Mouse (Mus musculus) midbrain, embryonic 11.5 days (tissue): ENCODE measurements around the gene Ccnd3. TPM values are rescaled to one million over a fixed set of nuclear protein-coding genes. Genes with fewer than 3 reads are reported as not detected.

Experiments used
- ATAC-seq: fragments of 200-750 bp; cut with Nextera tagmentation; 2 replicates; pipeline ENCODE4 v1.8.0; 2017; ENCODE audit warnings: moderate TSS enrichment, moderate library complexity; ENCODE audit not compliant: low FRiP score
- DNase-seq: peaks from one replicate; pipeline ENCODE4 v3.0.0; 2015; ENCODE audit warnings: low spot score; ENCODE audit errors: missing footprints
- H3K27ac ChIP-seq: fragments of 300-500 bp; sonication (generic); 2 replicates; pipeline ENCODE4 v1.5.1; 2014; ENCODE audit warnings: low read depth, low read length
- H3K27me3 ChIP-seq: fragments of 300-500 bp; sonication (generic); 2 replicates; pipeline ENCODE4 v1.6.1; 2014; ENCODE audit warnings: mild to moderate bottlenecking, low read length, moderate library complexity, mixed read lengths; ENCODE audit not compliant: control insufficient read depth, insufficient read depth
- H3K36me3 ChIP-seq: fragments of 300-500 bp; sonication (generic); 2 replicates; pipeline ENCODE4 v1.6.1; 2014; ENCODE audit warnings: mild to moderate bottlenecking, low read length, moderate library complexity, mixed read lengths; ENCODE audit not compliant: control insufficient read depth, insufficient read depth
- H3K4me1 ChIP-seq: fragments of 300-500 bp; sonication (generic); 2 replicates; pipeline ENCODE4 v1.6.1; 2014; ENCODE audit warnings: low read length; ENCODE audit not compliant: control insufficient read depth, insufficient read depth
- H3K4me2 ChIP-seq: fragments of 300-500 bp; sonication (generic); 2 replicates; pipeline ENCODE4 v1.6.1; 2014; ENCODE audit warnings: mild to moderate bottlenecking, moderate library complexity
- H3K4me3 ChIP-seq: fragments of 300-500 bp; sonication (generic); 2 replicates; pipeline ENCODE4 v1.5.1; 2014; ENCODE audit warnings: low read depth, low read length
- H3K9ac ChIP-seq: fragments of 300-500 bp; sonication (generic); 2 replicates; pipeline ENCODE4 v1.6.1; 2014; ENCODE audit warnings: low read length
- H3K9me3 ChIP-seq: fragments of 300-500 bp; sonication (generic); 2 replicates; pipeline ENCODE4 v1.6.1; 2016; ENCODE audit warnings: low read length; ENCODE audit not compliant: control insufficient read depth
- WGBS: fragments of 180-500 bp; shearing (Covaris S2); extraction: QIAGEN DNeasy Blood & Tissue Kit; methylation state at CpG from one replicate; pipeline ENCODE4 v1.1.7; 2014; 5-methylcytosine and 5-hydroxymethylcytosine counted together
- polyA plus RNA-seq: library from polyadenylated mRNA; unstranded; fragments of >200 nt; fragmentation: Nextera tagmentation; extraction: Ambion mirVana; gene quantifications from 2 replicates; pipeline ENCODE4 v1.2.1, GENCODE M21; 2014

The Ccnd3 gene
- polyA plus RNA-seq, 1 experiment from 2014 or later, result 194 TPM

GRCm38 (mm10) chr17:47474250-47474649, 30.6 kb upstream of the Ccnd3 start:
- Histone ChIP-seq H3K4me3 (no peak overlapping the region), H3K9ac (no peak overlapping the region), H3K36me3 (no peaks in the 10 kb centered on the region), H3K27ac (no peak overlapping the region), H3K9me3 (no peaks in the 10 kb centered on the region), H3K27me3 (peaks cover 1% of the 10 kb centered on the region; the same call in 1 of the 2 replicates), H3K4me2 (no peak overlapping the region), H3K4me1 (no peaks in the 10 kb centered on the region)
- 78% methylated on average over 4 of the region's 4 CpGs for WGBS
- ATAC-seq (no peak), DNase-seq (no peak)

- no peak overlapping the region for H3K9ac ChIP-seq
- WGBS, result 86% methylated on average over 4 of the region's 4 CpGs
These were observed 29.7 kb upstream of the Ccnd3 start for GRCm38 (mm10) chr17:47475181-47475580.

GRCm38 (mm10) chr17:47475714-47476113, 29.1 kb upstream of the Ccnd3 start:
- Histone ChIP-seq H3K9me3 (no peaks in the 10 kb centered on the region), H3K4me1 (no peaks in the 10 kb centered on the region), H3K27me3 (no peaks in the 10 kb centered on the region), H3K4me2 (no peak overlapping the region), H3K4me3 (no peak overlapping the region), H3K9ac (no peak overlapping the region), H3K27ac (no peak overlapping the region), H3K36me3 (no peaks in the 10 kb centered on the region)
- no peak for ATAC-seq
- 61% methylated on average over 3 of the region's 3 CpGs for WGBS
- DNase-seq, result no peak

More at GRCm38 (mm10) chr17:47475181-47475580, 29.7 kb upstream of the Ccnd3 start:
- H3K27me3 ChIP-seq, result no peaks in the 10 kb centered on the region
- ATAC-seq, result no peak
- no peak for DNase-seq
- H3K4me1 ChIP-seq, result no peaks in the 10 kb centered on the region
- H3K27ac ChIP-seq, result no peak overlapping the region
- H3K36me3 ChIP-seq, result no peaks in the 10 kb centered on the region
- H3K4me3 ChIP-seq, result no peak overlapping the region
- no peak overlapping the region for H3K4me2 ChIP-seq
- H3K9me3 ChIP-seq, result no peaks in the 10 kb centered on the region

- H3K4me1 ChIP-seq, result peaks cover 3% of the 10 kb centered on the region; the same call in 1 of the 2 replicates
- H3K27ac ChIP-seq, result no peak overlapping the region
- no peak overlapping the region for H3K9ac ChIP-seq
- WGBS, result 82% methylated on average over 3 of the region's 3 CpGs
- no peak for ATAC-seq
- DNase-seq, result no peak
- no peaks in the 10 kb centered on the region for H3K27me3 ChIP-seq
- no peak overlapping the region for H3K4me3 ChIP-seq
- no peaks in the 10 kb centered on the region for H3K36me3 ChIP-seq
- no peak overlapping the region for H3K4me2 ChIP-seq
- no peaks in the 10 kb centered on the region for H3K9me3 ChIP-seq
These were observed 25.0 kb upstream of the Ccnd3 start for GRCm38 (mm10) chr17:47479887-47480286.

GRCm38 (mm10) chr17:47482401-47482800, 22.4 kb upstream of the Ccnd3 start:
- no peak overlapping the region for H3K4me3 ChIP-seq
- no peaks in the 10 kb centered on the region for H3K9me3 ChIP-seq
- peaks cover 3% of the 10 kb centered on the region; the same call in 1 of the 2 replicates for H3K4me1 ChIP-seq
- no peak for ATAC-seq
- H3K9ac ChIP-seq, result no peak overlapping the region
- peak; percentile 91 for DNase-seq
- H3K4me2 ChIP-seq, result no peak overlapping the region
- WGBS, result 32% methylated on average over 2 of the region's 2 CpGs
- H3K27me3 ChIP-seq, result no peaks in the 10 kb centered on the region
- no peak overlapping the region for H3K27ac ChIP-seq
- H3K36me3 ChIP-seq, result no peaks in the 10 kb centered on the region

GRCm38 (mm10) chr17:47484241-47484921, 20.5 kb upstream of the Ccnd3 start:
- ATAC-seq, result peak; percentile 54
- Histone ChIP-seq H3K4me1 (peaks cover 3% of the 10 kb centered on the region; the same call in 1 of the 2 replicates), H3K36me3 (no peaks in the 10 kb centered on the region), H3K4me3 (no peak overlapping the region), H3K27me3 (no peaks in the 10 kb centered on the region), H3K27ac (no peak overlapping the region), H3K9ac (no peak overlapping the region), H3K9me3 (no peaks in the 10 kb centered on the region), H3K4me2 (no peak overlapping the region)
- WGBS, result 12% methylated on average over 1 of the region's 1 CpGs
- DNase-seq, result peak; percentile 83

- Histone ChIP-seq H3K27ac (no peak overlapping the region), H3K27me3 (no peaks in the 10 kb centered on the region), H3K9ac (no peak overlapping the region), H3K4me1 (peaks cover 3% of the 10 kb centered on the region; the same call in 1 of the 2 replicates), H3K4me2 (no peak overlapping the region), H3K36me3 (peaks cover 3% of the 10 kb centered on the region; the same call in 1 of the 2 replicates), H3K4me3 (no peak overlapping the region), H3K9me3 (no peaks in the 10 kb centered on the region)
- ATAC-seq (no peak), DNase-seq (no peak)
- 8% methylated on average over 3 of the region's 3 CpGs for WGBS
These were observed 19.9 kb upstream of the Ccnd3 start for GRCm38 (mm10) chr17:47484993-47485392.

GRCm38 (mm10) chr17:47485791-47486190, 19.1 kb upstream of the Ccnd3 start:
- DNase-seq (peak; percentile 64), ATAC-seq (no peak)
- H3K9me3 ChIP-seq, result no peaks in the 10 kb centered on the region
- H3K4me2 ChIP-seq, result no peak overlapping the region
- H3K9ac ChIP-seq, result no peak overlapping the region
- H3K27me3 ChIP-seq, result no peaks in the 10 kb centered on the region
- H3K4me1 ChIP-seq, result peaks cover 3% of the 10 kb centered on the region; the same call in 1 of the 2 replicates
- H3K27ac ChIP-seq, result no peak overlapping the region
- 93% methylated on average over 3 of the region's 3 CpGs for WGBS
- H3K36me3 ChIP-seq, result peaks cover 3% of the 10 kb centered on the region; the same call in 1 of the 2 replicates
- H3K4me3 ChIP-seq, result no peak overlapping the region

GRCm38 (mm10) chr17:47490791-47491190, 14.1 kb upstream of the Ccnd3 start:
- Histone ChIP-seq H3K4me2 (no peak overlapping the region), H3K9me3 (no peaks in the 10 kb centered on the region), H3K9ac (no peak overlapping the region), H3K27me3 (no peaks in the 10 kb centered on the region), H3K27ac (no peak overlapping the region), H3K4me1 (no peaks in the 10 kb centered on the region), H3K4me3 (no peak overlapping the region), H3K36me3 (peaks cover 20% of the 10 kb centered on the region)
- WGBS, result 91% methylated on average over 9 of the region's 9 CpGs
- ATAC-seq (no peak), DNase-seq (peak; percentile 79)
